Mouse (Mus musculus) myocyte (in vitro differentiated cells): ENCODE measurements at regions not wholly inside any gene's neighbourhood (a gene's known extent, or its start where the extent isn't known, plus 50 kb on each side); places are given as distances from the start of the nearest gene placed in this dataset.

Source experiments
- H3K27me3 ChIP-seq: one replicate; pipeline ENCODE4 v1.6.1; 2011; ENCODE audit not compliant: control insufficient read depth, insufficient read depth, insufficient read length
- H3K36me3 ChIP-seq: one replicate; pipeline ENCODE4 v1.6.1; 2011; ENCODE audit not compliant: control insufficient read depth, insufficient read depth
- H3K4me2 ChIP-seq: one replicate; pipeline ENCODE4 v1.6.1; 2011; ENCODE audit warnings: low read depth, control low read depth
- H3K4me3 ChIP-seq: one replicate; pipeline ENCODE4 v1.5.1; 2011; ENCODE audit warnings: mild to moderate bottlenecking, control low read depth, moderate library complexity
- H3K79me2 ChIP-seq: one replicate; pipeline ENCODE4 v1.6.1; 2011; ENCODE audit not compliant: control insufficient read depth, insufficient read depth
- H3ac ChIP-seq: one replicate; pipeline ENCODE4 v1.6.1; 2011; ENCODE audit not compliant: control insufficient read depth, insufficient read length
- CEBPB ChIP-seq: IDR thresholded peaks from 2 replicates; pipeline ENCODE4 v1.6.1; 2011; ENCODE audit warnings: mild to moderate bottlenecking, moderate library complexity; ENCODE audit not compliant: poor library complexity, insufficient read depth, severe bottlenecking
- E2F4 ChIP-seq: IDR thresholded peaks from one replicate; pipeline ENCODE4 v1.6.1; 2011; ENCODE audit warnings: mild to moderate bottlenecking, control low read depth, moderate library complexity; ENCODE audit not compliant: insufficient read depth
- MAX ChIP-seq: IDR thresholded peaks from one replicate; pipeline ENCODE4 v1.6.1; 2011; ENCODE audit warnings: low read depth, mild to moderate bottlenecking, control low read depth
- MYOD1 ChIP-seq, 3 experiments: IDR thresholded peaks; one replicate each; pipeline ENCODE4 v1.6.1; 2011; ENCODE audit warnings: control low read depth in 2 of 3, low read depth in 2 of 3, mild to moderate bottlenecking in 2 of 3, moderate library complexity in 1 of 3; ENCODE audit not compliant: insufficient read length in 2 of 3, control insufficient read depth in 1 of 3
- MYOG ChIP-seq, 3 experiments: IDR thresholded peaks; one replicate each; pipeline ENCODE4 v1.6.1; 2011; ENCODE audit warnings: control low read depth in 2 of 3, low read depth in 2 of 3, mild to moderate bottlenecking in 2 of 3; ENCODE audit not compliant: insufficient read length in 2 of 3, control insufficient read depth in 1 of 3, insufficient read depth in 1 of 3
- POLR2A ChIP-seq: IDR thresholded peaks from one replicate; pipeline ENCODE4 v1.6.1; 2011; ENCODE audit warnings: low read depth, mild to moderate bottlenecking, control low read depth, moderate library complexity; ENCODE audit not compliant: insufficient read length
- POLR2AphosphoS2 ChIP-seq: IDR thresholded peaks from one replicate; pipeline ENCODE4 v1.6.1; 2011; ENCODE audit warnings: low read depth, control low read depth; ENCODE audit not compliant: insufficient read length
- REST ChIP-seq: IDR thresholded peaks from one replicate; pipeline ENCODE4 v1.6.1; 2011; ENCODE audit warnings: mild to moderate bottlenecking, control low read depth, moderate library complexity; ENCODE audit not compliant: insufficient read depth, insufficient read length
- SRF ChIP-seq: IDR thresholded peaks from one replicate; pipeline ENCODE4 v1.6.1; 2011; ENCODE audit warnings: low read depth; ENCODE audit not compliant: control insufficient read depth, insufficient read length
- TCF12 ChIP-seq: IDR thresholded peaks from one replicate; pipeline ENCODE4 v1.6.1; 2011; ENCODE audit warnings: mild to moderate bottlenecking, control low read depth; ENCODE audit not compliant: poor library complexity, insufficient read depth, severe bottlenecking
- TCF3 ChIP-seq: IDR thresholded peaks from one replicate; pipeline ENCODE4 v1.6.1; 2011; ENCODE audit warnings: low read depth, control low read depth; ENCODE audit not compliant: insufficient read length
- USF1 ChIP-seq: IDR thresholded peaks from one replicate; pipeline ENCODE4 v1.6.1; 2011; ENCODE audit warnings: low read depth, mild to moderate bottlenecking, control low read depth, moderate library complexity

DNA sequence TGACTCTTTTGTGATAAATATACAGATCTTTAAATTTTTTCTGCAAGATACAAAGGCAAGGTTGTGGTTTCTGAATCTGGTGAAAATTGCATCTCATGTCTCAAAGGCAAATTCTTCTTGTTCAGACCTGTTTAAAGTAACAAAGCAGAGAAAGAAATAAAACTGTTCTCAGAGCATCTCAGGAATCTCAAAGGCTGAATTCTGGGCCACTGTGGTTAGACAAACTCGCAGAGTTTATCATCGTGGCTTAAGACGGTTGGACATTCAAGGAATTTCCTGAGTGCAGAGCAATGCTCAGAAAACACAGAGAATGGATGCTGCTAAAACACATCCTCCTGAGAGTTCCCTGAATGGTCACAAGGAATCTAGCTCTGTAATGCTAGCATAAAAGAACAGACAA, 429.5 kb upstream of the Pbx1 start:
- no peak overlapping the region for H3K4me3 ChIP-seq
- no peak overlapping the region for H3K4me2 ChIP-seq
- H3K79me2 ChIP-seq = no peaks in the 10 kb centered on the region
- H3K36me3 ChIP-seq = no peaks in the 10 kb centered on the region
- no peaks in the 10 kb centered on the region for H3K27me3 ChIP-seq
- TF ChIP-seq TCF12 (no peak), E2F4 (no peak), POLR2A (no peak), POLR2AphosphoS2 (no peak), MAX (no peak)
- no peak overlapping the region for H3ac ChIP-seq

DNA sequence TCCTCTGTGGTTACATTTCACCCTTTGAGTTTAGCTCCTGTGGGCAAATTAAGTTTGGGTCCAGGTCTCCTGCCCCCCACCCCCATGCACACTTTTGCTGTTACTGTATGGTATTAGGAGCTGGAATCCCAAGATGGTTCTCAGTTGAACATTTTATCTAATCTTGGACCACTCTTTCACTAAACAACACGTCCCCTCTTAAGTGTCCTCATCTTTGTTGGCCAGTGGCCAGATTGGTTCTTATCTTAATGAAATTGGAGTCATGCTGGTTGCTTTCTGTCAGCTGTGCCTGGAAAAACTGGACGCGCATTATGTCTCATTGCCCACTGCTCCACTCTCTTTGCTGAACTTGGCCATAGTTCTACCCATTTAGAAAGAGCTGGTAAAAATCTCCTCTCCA, 391.1 kb upstream of the Pbx1 start:
- TF ChIP-seq E2F4 = no peak
- no peak for TF ChIP-seq TCF3
- TF ChIP-seq USF1 = no peak
- no peak for TF ChIP-seq MAX
- TF ChIP-seq REST = no peak
- no peak for TF ChIP-seq POLR2AphosphoS2
- no peak overlapping the region for H3K4me2 ChIP-seq
- H3K36me3 ChIP-seq = no peaks in the 10 kb centered on the region
- no peaks in the 10 kb centered on the region for H3K27me3 ChIP-seq
- no peak overlapping the region for H3K4me3 ChIP-seq
- H3K79me2 ChIP-seq = no peaks in the 10 kb centered on the region
- H3ac ChIP-seq = no peak overlapping the region

DNA sequence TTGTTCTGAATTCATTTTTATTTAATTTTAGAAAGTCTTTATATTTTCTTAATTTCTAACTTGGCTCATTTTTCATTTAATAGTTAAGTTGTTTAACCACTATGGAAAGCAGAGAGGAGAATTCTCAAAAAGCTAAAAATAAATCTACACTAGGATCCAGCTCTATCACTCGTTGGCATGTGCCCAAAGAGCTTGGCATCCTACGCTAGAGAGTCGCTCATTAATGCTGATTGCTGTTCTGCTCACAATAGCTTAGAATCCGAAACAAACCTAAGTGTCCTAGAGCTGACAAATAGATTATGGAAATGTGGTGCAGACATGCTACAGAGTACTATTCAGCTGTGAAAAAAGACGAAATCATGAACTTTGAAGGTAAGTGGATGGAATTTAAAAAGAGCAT, 386.3 kb upstream of the Pbx1 start:
- TF ChIP-seq USF1 = no peak
- no peak for TF ChIP-seq REST
- H3ac ChIP-seq = no peak overlapping the region
- H3K27me3 ChIP-seq = no peaks in the 10 kb centered on the region
- H3K4me2 ChIP-seq = no peak overlapping the region
- no peaks in the 10 kb centered on the region for H3K36me3 ChIP-seq
- no peaks in the 10 kb centered on the region for H3K79me2 ChIP-seq
- no peak overlapping the region for H3K4me3 ChIP-seq

DNA sequence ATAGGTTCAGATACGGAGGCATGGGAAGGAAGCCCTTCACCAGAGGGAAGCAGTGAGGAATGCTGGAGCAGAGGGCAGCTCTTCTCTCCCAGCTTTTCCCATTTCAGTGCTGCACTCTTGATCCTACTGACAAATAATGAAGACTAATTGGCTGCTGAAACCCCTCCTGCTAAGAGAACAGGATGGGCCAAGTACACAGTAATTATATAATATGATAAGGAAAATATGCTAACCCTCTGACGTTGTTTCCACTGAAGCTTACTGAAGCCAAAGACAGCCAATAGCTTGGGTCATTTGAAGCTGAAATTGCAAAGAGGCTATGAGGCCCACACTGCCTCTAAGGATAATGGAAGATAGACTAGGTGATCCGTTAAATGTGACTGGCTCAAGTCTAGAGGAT, 375.0 kb upstream of the Pbx1 start:
- H3K36me3 ChIP-seq = no peaks in the 10 kb centered on the region

DNA sequence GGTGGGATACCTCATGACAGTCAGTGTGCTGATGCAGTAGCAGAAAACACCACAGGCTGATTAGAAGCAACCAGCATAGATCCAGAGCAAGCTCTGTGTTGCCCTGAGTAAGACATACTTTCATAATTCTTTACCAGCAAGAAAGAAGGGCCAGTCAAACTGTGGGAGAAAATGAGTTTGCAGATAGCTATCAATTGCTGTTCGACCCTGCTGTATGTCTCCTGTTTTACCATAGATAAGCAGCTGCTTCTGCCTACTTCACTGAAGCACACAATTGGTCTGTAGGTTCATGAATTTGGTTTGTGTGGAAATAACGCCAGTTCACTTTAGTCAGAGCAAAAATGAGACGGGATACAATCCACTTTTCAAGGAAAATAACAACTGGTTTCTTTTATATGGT, 373.4 kb upstream of the Pbx1 start:
- H3K79me2 ChIP-seq = no peaks in the 10 kb centered on the region
- H3K4me3 ChIP-seq = no peak overlapping the region
- no peak overlapping the region for H3K4me2 ChIP-seq
- no peaks in the 10 kb centered on the region for H3K27me3 ChIP-seq
- no peak for TF ChIP-seq MAX
- no peak for TF ChIP-seq TCF12
- TF ChIP-seq USF1 = no peak
- TF ChIP-seq CEBPB = no peak
- TF ChIP-seq E2F4 = no peak
- no peak for TF ChIP-seq TCF3
- TF ChIP-seq MYOG (IDR thresholded peaks at IDR 0.05; ENCODE audit: control insufficient read depth in 1 of 3, insufficient read depth in 1 of 3, insufficient read length in 2 of 3, low read depth in 2 of 3) = no peak
- no peak for TF ChIP-seq POLR2AphosphoS2
- TF ChIP-seq MYOD1 (IDR thresholded peaks at IDR 0.05; ENCODE audit: control insufficient read depth in 1 of 3, insufficient read length in 2 of 3, low read depth in 2 of 3) = no peak
- TF ChIP-seq REST = no peak
- TF ChIP-seq POLR2A = no peak
- no peak for TF ChIP-seq SRF
- no peak overlapping the region for H3ac ChIP-seq
- no peaks in the 10 kb centered on the region for H3K36me3 ChIP-seq

More for the DNA sequence above, 375.0 kb upstream of the Pbx1 start:
- no peak overlapping the region for H3ac ChIP-seq
- TF ChIP-seq POLR2A (no peak), E2F4 (no peak), USF1 (no peak), REST (no peak), TCF3 (no peak), MYOD1 (IDR thresholded peaks at IDR 0.05; ENCODE audit: control insufficient read depth in 1 of 3, insufficient read length in 2 of 3, low read depth in 2 of 3) (no peak), TCF12 (no peak), POLR2AphosphoS2 (no peak), MAX (no peak), CEBPB (no peak), MYOG (IDR thresholded peaks at IDR 0.05; ENCODE audit: control insufficient read depth in 1 of 3, insufficient read depth in 1 of 3, insufficient read length in 2 of 3, low read depth in 2 of 3) (no peak), SRF (no peak)
- no peaks in the 10 kb centered on the region for H3K79me2 ChIP-seq
- H3K4me2 ChIP-seq = no peak overlapping the region
- no peak overlapping the region for H3K4me3 ChIP-seq
- no peaks in the 10 kb centered on the region for H3K27me3 ChIP-seq
